Mouse (Mus musculus) adrenal gland, postnatal 4 days (tissue): ENCODE data around the gene Lamb1. TPM values are rescaled to one million over a fixed set of nuclear protein-coding genes. Genes with fewer than 3 reads are reported as not detected.
A peak's percentile ranks its signal among the peaks of the same experiment; 100 is the strongest.

ENCODE experiments used
- DNase-seq, 2 experiments: peaks; one replicate each; pipeline ENCODE4 v3.0.0; 2021 to 2022; ENCODE audit warnings: low spot score in 2 of 2, mixed read lengths in 2 of 2
- long read RNA-seq, 2 experiments: library from polyadenylated mRNA; stranded (forward); transcript quantifications; one replicate each; pipeline ENCODE4 v2.0.0; 2021
- total RNA-seq, 2 experiments: library from RNA; stranded (reverse); gene quantifications; 2 replicates each; pipeline ENCODE4 v1.2.3; 2021

Lamb1 gene
- total RNA-seq = 100 to 1,000 TPM; 236 to 271 TPM
- long read RNA-seq, experiment 1, full-length matches to known transcripts = 25 of 68 reads
- long read RNA-seq, experiment 1, partial matches to known transcripts = 38 of 68 reads
- long read RNA-seq, experiment 1, other reads (novel, unspliced or antisense) = 5 of 68 reads
- long read RNA-seq, experiment 2, full-length matches to known transcripts = 62 of 273 reads
- long read RNA-seq, experiment 2, partial matches to known transcripts = 195 of 273 reads
- long read RNA-seq, experiment 2, other reads (novel, unspliced or antisense) = 16 of 273 reads

GRCm38 (mm10) chr12:31265005-31265721 lies at the start of gene Lamb1:
Gene Lamb1 (plus strand): TSS chr12:31265234.
- DNase-seq = peak; percentile 46 to 67

DNA sequence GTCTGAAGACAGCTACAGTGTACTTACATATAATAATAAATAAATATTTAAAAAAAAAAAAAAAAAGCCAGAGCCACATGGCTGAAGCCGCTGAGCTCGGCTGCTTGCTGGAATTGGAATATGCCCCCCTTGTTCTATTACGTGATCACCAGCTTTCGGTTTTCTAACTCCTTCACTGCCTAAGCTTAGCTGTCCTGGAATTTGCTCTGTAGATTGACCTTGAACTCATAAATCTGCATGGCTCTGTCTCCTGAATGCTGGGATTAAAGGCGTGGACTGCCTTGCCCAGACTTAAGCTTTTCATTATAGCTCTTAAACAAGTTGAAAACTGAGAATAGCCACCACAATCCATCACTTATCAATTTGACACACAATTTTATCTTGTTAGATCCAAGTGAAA lies 47.8 kb upstream of the Lamb1 start:
- no peak for DNase-seq

DNA sequence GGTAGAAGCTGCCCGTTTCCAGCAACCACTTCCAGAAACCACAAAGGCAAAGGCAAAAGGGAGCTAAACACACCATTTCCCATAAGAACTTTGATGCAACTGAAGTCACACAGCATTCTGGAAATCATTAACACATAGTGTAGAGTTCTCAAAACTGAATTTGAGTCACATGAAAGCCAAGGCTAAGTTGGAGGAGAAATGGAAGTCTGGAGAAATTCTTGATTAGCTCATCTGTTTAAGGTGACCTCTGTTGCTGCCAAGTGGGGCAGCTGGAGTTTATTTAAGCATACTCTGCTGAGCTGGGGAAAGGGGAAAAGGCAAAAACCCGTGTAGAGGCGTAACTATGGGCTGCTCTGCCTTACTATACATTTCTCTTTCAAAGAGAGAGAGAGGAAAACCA lies 46.3 kb upstream of the Lamb1 start:
- DNase-seq = no peak

DNA sequence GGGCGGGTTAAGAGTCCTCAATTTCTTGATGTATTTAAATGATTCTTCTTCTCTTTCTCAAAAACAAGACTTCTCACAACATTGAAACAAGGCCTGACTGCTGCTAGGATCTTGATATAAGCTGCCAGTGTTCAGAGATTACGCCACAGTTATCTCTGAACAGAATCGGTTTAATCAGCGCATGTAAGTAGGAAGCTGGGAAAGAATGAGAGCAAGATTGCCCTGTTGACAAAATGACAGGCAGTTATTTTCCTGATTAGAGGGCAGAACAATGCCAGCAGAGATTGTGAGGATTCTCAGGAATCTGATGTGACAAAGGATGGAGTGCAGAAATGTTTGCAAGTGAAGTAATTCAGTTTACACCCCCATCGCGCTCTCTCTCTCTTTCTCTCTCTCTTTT lies 43.5 kb upstream of the Lamb1 start:
- DNase-seq = no peak

DNA sequence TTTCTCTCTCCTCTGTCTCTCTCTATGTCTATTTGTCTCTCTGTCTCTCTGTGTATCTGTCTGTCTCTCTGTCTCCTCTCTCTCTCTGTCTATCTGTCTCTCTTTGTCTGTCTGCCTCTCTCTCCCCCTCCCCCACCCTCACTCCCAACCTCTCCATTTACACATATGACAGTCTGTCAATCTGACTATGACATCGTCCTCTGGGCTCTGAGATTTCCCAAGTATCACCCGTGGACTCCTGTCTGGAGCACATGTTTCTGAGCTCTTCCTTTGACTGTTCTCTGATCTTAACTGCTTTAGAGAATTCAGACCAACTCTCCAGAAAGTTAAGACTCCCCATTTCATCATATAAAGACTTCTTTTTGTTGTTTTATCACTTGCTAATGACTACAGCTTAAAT lies 42.8 kb upstream of the Lamb1 start:
- DNase-seq = no peak

- DNase-seq = no peak
Measured at GRCm38 (mm10) chr12:31222741-31223140, 42.3 kb upstream of the Lamb1 start.

DNA sequence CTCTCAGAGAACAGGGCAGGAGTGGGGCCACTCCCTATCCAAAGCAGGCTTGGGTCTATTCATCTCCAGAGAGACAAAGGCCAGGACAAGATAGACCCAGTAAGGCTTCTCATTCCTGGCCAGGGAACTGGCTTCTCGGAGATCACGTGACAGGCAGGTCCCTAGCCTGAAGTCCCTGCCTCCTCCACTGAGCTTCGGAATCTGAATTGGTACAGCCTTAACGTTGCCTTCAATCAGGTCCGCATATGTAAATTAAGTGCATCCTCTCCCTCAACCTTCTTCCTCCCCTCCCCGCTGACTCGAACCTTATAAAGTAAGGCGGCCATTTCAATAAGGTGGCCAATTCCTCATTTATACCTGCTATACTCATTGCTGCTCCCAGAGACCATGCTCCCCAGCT lies 39.6 kb upstream of the Lamb1 start:
- no peak for DNase-seq

GRCm38 (mm10) chr12:31227167-31227566 lies 37.9 kb upstream of the Lamb1 start:
- no peak for DNase-seq

DNA sequence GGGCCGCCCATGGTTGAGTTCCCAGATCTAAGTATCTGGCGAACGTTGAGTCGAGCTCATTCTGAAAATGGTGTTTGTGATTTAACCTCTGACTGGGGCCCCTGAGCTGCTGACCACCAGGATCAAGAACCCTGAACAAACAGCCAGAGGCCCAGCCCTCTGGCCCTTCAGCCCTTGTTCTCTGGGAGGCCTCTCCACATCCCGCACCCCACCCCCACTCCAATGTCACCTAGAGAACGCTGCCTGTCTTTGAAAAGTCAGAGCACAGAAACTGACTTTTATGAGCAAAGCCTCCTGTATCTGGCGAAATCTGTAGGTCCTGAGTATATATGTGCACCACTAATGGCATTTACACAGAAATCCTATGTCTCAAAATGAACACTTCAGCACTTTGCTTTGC lies 36.2 kb upstream of the Lamb1 start:
- no peak for DNase-seq

- DNase-seq = no peak
Measured at GRCm38 (mm10) chr12:31232635-31233034, 32.4 kb upstream of the Lamb1 start.

GRCm38 (mm10) chr12:31235018-31235417 lies 30.0 kb upstream of the Lamb1 start:
- DNase-seq = no peak

DNA sequence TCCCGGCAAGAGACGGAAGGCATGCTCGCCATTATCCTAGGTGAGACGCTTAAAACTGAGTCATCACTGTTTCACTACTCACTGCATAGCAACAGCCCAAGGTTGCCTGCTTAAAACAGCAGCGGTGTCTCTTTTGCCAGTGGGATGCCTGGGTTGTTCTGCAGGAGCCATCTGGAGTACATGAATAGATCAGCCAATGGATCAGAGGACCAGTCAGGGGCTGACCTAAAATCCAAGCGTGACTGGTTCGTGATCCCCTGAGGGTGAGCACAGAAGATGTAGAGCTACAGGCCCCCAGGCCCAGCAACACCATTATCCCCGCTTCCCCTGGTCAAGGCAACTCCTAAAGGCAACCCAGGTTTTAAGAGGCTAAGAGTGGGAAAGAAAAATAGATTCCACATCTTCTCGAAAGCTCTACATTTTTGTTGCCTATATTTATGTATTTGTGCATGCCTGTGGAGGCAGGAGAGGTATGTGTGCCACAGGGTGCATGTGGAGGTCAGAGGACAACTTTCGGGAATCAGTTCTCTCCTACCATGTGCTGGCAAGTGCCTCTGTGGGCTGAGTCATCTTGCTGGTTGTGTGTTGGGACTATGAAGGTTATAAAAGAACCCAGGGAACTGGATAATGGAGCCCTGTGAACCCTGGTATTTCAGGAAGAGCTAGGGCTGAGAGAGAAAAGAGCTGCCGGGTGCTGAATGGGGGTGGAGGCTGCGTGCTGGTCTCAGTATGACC lies 28.0 kb upstream of the Lamb1 start:
- no peak for DNase-seq

DNA sequence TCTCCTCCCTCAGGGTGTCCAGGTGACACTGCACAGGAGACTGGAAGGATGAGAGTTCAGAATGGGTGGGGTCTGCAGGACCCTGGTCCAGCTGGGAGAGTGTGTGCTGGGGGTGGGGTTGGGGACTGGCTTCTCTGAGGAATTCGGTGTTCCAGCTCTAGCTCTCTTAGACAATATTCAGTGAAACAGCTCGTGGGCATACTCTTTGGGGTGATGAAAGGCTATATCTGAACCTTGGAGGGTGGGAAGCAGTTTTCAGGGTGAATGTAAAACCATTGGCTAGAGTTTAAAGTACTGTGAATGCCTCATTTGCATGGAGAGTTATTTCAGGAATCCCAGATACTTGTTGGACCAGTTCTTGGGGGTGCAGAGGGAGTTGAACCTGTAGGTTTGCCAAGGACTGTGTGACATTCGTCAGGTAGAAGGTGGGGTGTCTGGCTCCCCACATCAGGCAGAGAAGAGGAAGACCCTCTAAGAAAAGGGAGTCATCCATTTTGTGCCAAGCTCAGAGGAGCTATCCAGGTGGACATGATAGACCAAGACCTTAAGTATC lies 25.9 kb upstream of the Lamb1 start:
- DNase-seq = no peak

GRCm38 (mm10) chr12:31239798-31240197 lies 25.2 kb upstream of the Lamb1 start:
- no peak for DNase-seq

DNA sequence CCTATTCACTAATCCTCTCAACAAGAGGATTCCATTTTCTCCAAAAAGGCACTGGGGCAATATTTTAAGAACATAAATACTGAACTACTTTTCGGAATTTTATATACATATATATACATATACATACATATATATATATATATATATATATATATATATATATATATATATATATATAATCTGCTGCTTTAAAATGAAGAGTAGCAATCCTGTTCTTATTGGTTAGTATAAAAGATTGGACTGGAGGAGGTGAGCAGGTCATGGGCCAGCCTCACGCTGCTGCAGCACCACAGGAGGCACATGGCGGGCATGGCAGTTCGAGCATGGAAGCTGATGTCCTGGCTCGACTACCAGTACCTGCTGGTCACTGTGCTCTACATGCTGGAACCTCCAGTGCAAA lies 24.6 kb upstream of the Lamb1 start, which contains the start of gene Gm6993:
Gene Gm6993, plus strand, starts transcription at position 301 of the 400 bp plus-strand sequence.
- no peak for DNase-seq

DNA sequence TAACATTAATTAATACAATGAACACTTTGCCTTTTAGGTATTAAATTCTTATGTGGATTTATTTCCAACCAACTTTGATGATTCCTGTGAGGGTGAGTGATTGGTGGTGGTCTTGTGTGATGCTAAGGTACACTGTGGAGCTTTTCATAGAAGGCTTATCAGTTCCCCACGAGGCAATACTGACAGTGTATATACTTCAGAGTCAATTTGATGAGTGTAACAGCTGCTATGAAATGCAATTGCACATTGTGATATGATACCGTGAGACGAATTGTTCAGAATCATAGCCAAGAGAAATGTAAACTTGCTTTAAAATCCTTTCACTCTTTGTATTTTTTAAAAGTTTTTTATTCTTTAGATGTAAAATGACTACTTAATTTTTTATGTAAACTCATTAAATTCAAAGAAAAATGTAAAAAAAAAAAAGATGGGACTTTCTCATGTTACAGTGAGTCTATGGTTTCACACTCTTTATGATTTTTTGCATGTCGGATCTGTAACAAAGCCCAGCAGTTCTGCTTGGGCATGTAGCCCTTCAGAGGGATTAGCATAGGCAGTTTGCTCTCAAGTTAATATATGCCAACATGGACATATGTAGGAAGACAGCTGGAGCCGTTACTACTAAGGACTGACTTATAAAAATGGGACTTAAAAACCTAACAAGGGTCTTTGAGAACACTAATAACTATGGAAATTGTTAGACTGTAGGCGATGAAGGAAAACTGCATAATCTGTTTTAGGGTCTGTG lies 23.3 kb upstream of the Lamb1 start:
- no peak for DNase-seq

GRCm38 (mm10) chr12:31244001-31244400 lies 21.0 kb upstream of the Lamb1 start:
- DNase-seq = no peak

DNA sequence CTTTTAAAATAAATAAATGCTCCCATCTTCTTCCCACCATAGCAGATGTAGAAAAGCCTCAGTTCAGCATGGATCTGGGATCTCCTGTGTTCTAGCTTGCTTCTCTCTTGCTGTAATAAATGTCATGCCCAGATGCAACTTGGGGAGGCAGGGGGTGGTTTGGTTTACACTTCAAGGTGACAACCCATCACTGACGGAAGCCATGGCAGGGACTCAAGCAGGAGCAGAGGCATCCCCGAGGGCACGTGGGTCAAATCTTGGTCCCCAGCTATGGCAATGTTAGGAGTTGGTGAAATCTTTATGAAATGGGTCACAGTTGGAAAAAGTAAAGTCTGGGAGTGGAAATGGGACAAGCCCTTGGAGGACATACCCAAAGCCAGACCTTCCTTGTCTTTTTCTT lies 20.3 kb upstream of the Lamb1 start:
- DNase-seq = no peak

- no peak for DNase-seq
Measured at GRCm38 (mm10) chr12:31246153-31246552, 18.9 kb upstream of the Lamb1 start.

DNA sequence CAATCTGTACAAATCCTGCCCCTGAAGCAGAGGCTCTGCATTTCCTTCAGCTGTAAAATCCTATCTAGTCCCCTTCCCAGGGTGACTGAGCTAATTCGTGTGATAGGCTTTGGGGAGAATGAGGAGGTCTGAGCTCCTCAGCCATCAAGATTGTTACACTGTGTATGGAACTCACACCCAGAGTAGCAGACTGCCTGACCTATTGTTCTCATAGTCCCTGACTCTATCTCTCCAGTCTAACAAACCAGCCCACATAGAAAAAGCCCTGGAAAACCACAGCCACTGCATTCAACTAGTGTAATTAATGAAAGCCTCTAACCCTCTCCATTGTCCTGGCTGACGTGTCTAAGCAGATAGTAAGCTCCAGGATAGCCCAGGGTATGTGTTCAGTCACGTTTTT lies 18.4 kb upstream of the Lamb1 start:
- no peak for DNase-seq

GRCm38 (mm10) chr12:31248165-31248564 lies 16.9 kb upstream of the Lamb1 start:
- DNase-seq = no peak
